Mouse (Mus musculus): ENCODE measurements around the gene Guk1. TPM values are rescaled to one million over a fixed set of nuclear protein-coding genes. Genes with fewer than 3 reads are reported as not detected.

Gene Guk1
- total RNA-seq, 2 experiments from 2014 or later: 123 to 125 TPM

Other genes starting within 250 kb of the Guk1 start
- gene Hist3h2ba, start 243.3 kb downstream of the Guk1 start, total RNA-seq (2021): 100 to 1,000 TPM; 146 to 155 TPM
- 10 to 100 TPM; 59.3 to 61.6 TPM for gene Hist3h2a, start 237.5 kb downstream of the Guk1 start, total RNA-seq (2021)
- gene Trim17, start 237.5 kb downstream of the Guk1 start, total RNA-seq (2021): 1 to 10 TPM; 2.9 to 3.7 TPM
- gene Trim11, start 214.1 kb downstream of the Guk1 start, total RNA-seq (2021): 10 to 100 TPM; 24.7 to 28.6 TPM
- 1 to 10 TPM; 2.9 TPM for gene Obscn, start 55.8 kb downstream of the Guk1 start, total RNA-seq (2021)
- gene Iba57, start 28.5 kb downstream of the Guk1 start, total RNA-seq (2021): 10 to 100 TPM; 11.0 to 12.0 TPM
- gene Gjc2, start 9.0 kb downstream of the Guk1 start, total RNA-seq (2021): 1 to 10 TPM; 1.8 to 2.8 TPM
- gene Mrpl55, start 10.3 kb upstream of the Guk1 start, total RNA-seq (2021): 10 to 100 TPM; 39.6 to 40.9 TPM
- gene 2310033P09Rik, start 16.1 kb upstream of the Guk1 start, total RNA-seq (2021): 10 to 100 TPM; 24.7 to 25.5 TPM
- 100 to 1,000 TPM; 445 to 470 TPM for gene Arf1, start 36.1 kb upstream of the Guk1 start, total RNA-seq (2021)
- not detected for gene Wnt3a, start 98.5 kb upstream of the Guk1 start, total RNA-seq (2021)
- gene Wnt9a, start 114.7 kb upstream of the Guk1 start, total RNA-seq (2021): 1 to 10 TPM; 2.7 to 2.9 TPM
- gene Prss38, start 183.4 kb upstream of the Guk1 start, total RNA-seq (2021): not detected